Mouse (Mus musculus): ENCODE data around the gene Atp6v1fnb. TPM values are rescaled to one million over a fixed set of nuclear protein-coding genes. Genes with fewer than 3 reads are reported as not detected.

Atp6v1fnb gene
- total RNA-seq (2012; rRNA removed), result not detected in 2 replicates
- under 1 TPM in 1 of 2 experiments, not detected in 1; 0.13 TPM for polyA plus RNA-seq (2012; ENCODE audit: insufficient read depth in 1 of 2, insufficient read length in 2 of 2, low read depth in 1 of 2, low replicate concordance in 2 of 2, missing spikeins in 1 of 2)

GRCm38 (mm10) chr6:29471137-29471536 lies at the start of gene Atp6v1fnb:
Gene Atp6v1fnb (plus strand): TSS chr6:29471437.
- Histone ChIP-seq H3K9ac (ENCODE audit: control insufficient read depth, low read depth, low read length, poor library complexity, severe bottlenecking) (no peak within 1 kb of the TSS), H3K27ac (ENCODE audit: control insufficient read depth, low read depth, low read length) (no peak within 1 kb of the TSS), H3K27me3 (ENCODE audit: control insufficient read depth in 1 of 2, insufficient read depth in 2 of 2, low read length in 2 of 2) (no peaks in the 10 kb centered on the region), H3K9me3 (replicated peaks; ENCODE audit: insufficient read depth, low read length) (no peaks in the 10 kb centered on the region), H3K4me1 (ENCODE audit: control insufficient read depth in 1 of 2, insufficient read depth in 2 of 2, low read length in 2 of 2) (peaks cover 4 to 17% of the 10 kb centered on the region in 2 experiments; a peak in 3 of 4 replicates), H3K36me3 (ENCODE audit: control insufficient read depth in 1 of 2, insufficient read depth in 2 of 2, low read length in 2 of 2) (peaks cover 3 to 16% of the 10 kb centered on the region in 2 experiments; a peak in 3 of 4 replicates), H3K79me2 (ENCODE audit: control insufficient read depth, insufficient read depth, low read length, poor library complexity) (peaks cover 14% of the 10 kb centered on the region), H3K4me3 (ENCODE audit: control insufficient read depth in 1 of 2, insufficient read depth in 1 of 2, low read depth in 2 of 2, low read length in 2 of 2) (no peak within 1 kb of the TSS)
- no peak for DNase-seq (ENCODE audit: low read depth, low spot score)
- TF ChIP-seq NRF1 (IDR thresholded peaks at IDR 0.05; ENCODE audit: insufficient read depth, low read depth, low read length, poor library complexity, severe bottlenecking) (no peak), MYB (IDR thresholded peaks at IDR 0.05; ENCODE audit: low read depth, low read length) (no peak), GABPA (IDR thresholded peaks at IDR 0.05; ENCODE audit: low read depth, low read length) (no peak)

GRCm38 (mm10) chr6:29425118-29425517 lies 46.1 kb upstream of the Atp6v1fnb start:
- Histone ChIP-seq H3K36me3 (ENCODE audit: control insufficient read depth in 1 of 2, insufficient read depth in 2 of 2, low read length in 2 of 2) (no peaks in the 10 kb centered on the region), H3K27me3 (ENCODE audit: control insufficient read depth in 1 of 2, insufficient read depth in 2 of 2, low read length in 2 of 2) (peaks cover 1 to 19% of the 10 kb centered on the region in 2 experiments; a peak in 3 of 4 replicates), H3K4me1 (ENCODE audit: control insufficient read depth in 1 of 2, insufficient read depth in 2 of 2, low read length in 2 of 2) (peaks cover 0 to 3% of the 10 kb centered on the region in 2 experiments; a peak in 1 of 4 replicates), H3K9ac (ENCODE audit: control insufficient read depth, low read depth, low read length, poor library complexity, severe bottlenecking) (no peak overlapping the region), H3K9me3 (replicated peaks; ENCODE audit: insufficient read depth, low read length) (no peaks in the 10 kb centered on the region), H3K4me3 (ENCODE audit: control insufficient read depth in 1 of 2, insufficient read depth in 1 of 2, low read depth in 2 of 2, low read length in 2 of 2) (no peak overlapping the region), H3K79me2 (ENCODE audit: control insufficient read depth, insufficient read depth, low read length, poor library complexity) (no peaks in the 10 kb centered on the region), H3K27ac (ENCODE audit: control insufficient read depth, low read depth, low read length) (no peak overlapping the region)
- no peak for TF ChIP-seq ELF1 (IDR thresholded peaks at IDR 0.05; ENCODE audit: low read depth, low read length)
- no peak for TF ChIP-seq TCF12 (IDR thresholded peaks at IDR 0.05; ENCODE audit: low read depth, low read length)
- no peak for TF ChIP-seq ZNF384 (IDR thresholded peaks at IDR 0.05; ENCODE audit: low read depth, low read length)
- TF ChIP-seq CTCF (IDR thresholded peaks at IDR 0.05 in 2 of 3, conservative IDR thresholded peaks at IDR 0.05 in 1 of 3; ENCODE audit: control insufficient read depth in 1 of 3, insufficient read depth in 1 of 3, low read depth in 2 of 3, low read length in 3 of 3, poor library complexity in 1 of 3, severe bottlenecking in 1 of 3), result no peak
- TF ChIP-seq NELFE (IDR thresholded peaks at IDR 0.05; ENCODE audit: low read depth, low read length), result no peak
- no peak for TF ChIP-seq CHD2 (IDR thresholded peaks at IDR 0.05; ENCODE audit: low read length)
- no peak for TF ChIP-seq ZC3H11A (IDR thresholded peaks at IDR 0.05; ENCODE audit: low read depth, low read length)
- no peak for TF ChIP-seq RAD21 (IDR thresholded peaks at IDR 0.05; ENCODE audit: low read depth, low read length)
- no peak for TF ChIP-seq SIN3A (IDR thresholded peaks at IDR 0.05; ENCODE audit: low read length)
- TF ChIP-seq BHLHE40 (IDR thresholded peaks at IDR 0.05; ENCODE audit: borderline replicate concordance, low read depth, low read length), result no peak
- no peak for TF ChIP-seq EP300 (IDR thresholded peaks at IDR 0.05; ENCODE audit: low read depth in 1 of 2, low read length in 2 of 2)
- TF ChIP-seq MAZ (IDR thresholded peaks at IDR 0.05; ENCODE audit: low read depth, low read length), result no peak
- no peak for TF ChIP-seq POLR2AphosphoS2 (IDR thresholded peaks at IDR 0.05; ENCODE audit: low read length)
- TF ChIP-seq GATA1 (IDR thresholded peaks at IDR 0.05; ENCODE audit: low read depth, low read length), result no peak
- TF ChIP-seq POLR2AphosphoS5 (IDR thresholded peaks at IDR 0.05; ENCODE audit: borderline replicate concordance, low read depth, low read length), result no peak
- TF ChIP-seq UBTF (IDR thresholded peaks at IDR 0.05; ENCODE audit: borderline replicate concordance, insufficient read depth, low read depth, low read length), result no peak
- TF ChIP-seq MYB (IDR thresholded peaks at IDR 0.05; ENCODE audit: low read depth, low read length), result no peak
- TF ChIP-seq KAT2A (conservative IDR thresholded peaks at IDR 0.05; ENCODE audit: low read depth, low read length), result no peak
- no peak for TF ChIP-seq E2F4 (IDR thresholded peaks at IDR 0.05; ENCODE audit: borderline replicate concordance, low read depth, low read length)
- no peak for TF ChIP-seq USF2 (IDR thresholded peaks at IDR 0.05; ENCODE audit: borderline replicate concordance in 1 of 2, insufficient read depth in 1 of 2, low read depth in 1 of 2, low read length in 2 of 2)
- DNase-seq (ENCODE audit: low read depth, low spot score), result no peak

Measured in MEL (cell line).